Mouse (Mus musculus) E14TG2a.4 (cell line): ENCODE measurements around the gene Ctsll3.

ENCODE experiments used
- CTCF ChIP-seq: conservative IDR thresholded peaks from 2 replicates; pipeline ENCODE4 v1.5.1; 2014; ENCODE audit warnings: low read length
- NANOG ChIP-seq: IDR thresholded peaks from 2 replicates; pipeline ENCODE4 v1.6.1; 2014; ENCODE audit warnings: borderline replicate concordance, low read length, mixed read lengths
- POU5F1 ChIP-seq: IDR thresholded peaks from 2 replicates; pipeline ENCODE4 v1.6.1; 2014; ENCODE audit warnings: low read length, borderline replicate concordance

DNA sequence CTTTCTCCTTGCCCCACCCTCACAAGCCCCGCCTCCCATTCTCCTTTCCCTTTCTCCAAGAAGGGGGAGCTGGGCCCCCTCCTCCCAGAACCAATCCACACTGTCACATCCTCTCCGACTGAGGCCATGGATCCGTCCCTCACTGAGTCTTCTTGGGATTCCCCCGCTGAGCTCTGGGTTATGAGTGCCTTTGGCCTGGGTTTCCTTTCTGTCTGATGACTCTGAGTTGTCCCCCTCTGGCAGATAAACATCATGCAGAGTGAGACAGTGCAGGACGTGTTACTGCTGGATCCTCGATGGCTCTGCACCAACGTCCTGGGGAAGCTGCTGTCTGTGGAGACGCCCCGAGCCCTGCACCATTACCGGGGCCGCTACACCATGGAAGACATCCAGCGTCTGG is 42.3 kb downstream of the Ctsll3 start:
- no peak for TF ChIP-seq CTCF
- no peak for TF ChIP-seq NANOG
- no peak for TF ChIP-seq POU5F1
